Mouse (Mus musculus) bone marrow, adult 2 months (tissue): ENCODE measurements around the gene Efcab11.

Experiments used
- CTCF ChIP-seq: fragments of 200-500 bp; IDR thresholded peaks from 2 replicates; pipeline ENCODE4 v1.5.1; 2011; ENCODE audit warnings: low read length, control low read depth; ENCODE audit not compliant: control insufficient read depth, insufficient read depth
- POLR2A ChIP-seq: fragments of 200-500 bp; IDR thresholded peaks from 2 replicates; pipeline ENCODE4 v1.6.1; 2011; ENCODE audit warnings: low read depth, mild to moderate bottlenecking, control low read depth, low read length, borderline replicate concordance; ENCODE audit not compliant: control insufficient read depth

GRCm38 (mm10) chr12:99644966-99645365, 239.3 kb downstream of the Efcab11 start:
- no peak for TF ChIP-seq CTCF
- TF ChIP-seq POLR2A: no peak
